Mouse (Mus musculus) left cerebral cortex, adult 9 months (tissue): ENCODE measurements around the gene Unc5b.

Experiments
- DNase-seq, 2 experiments: peaks; one replicate each; pipeline ENCODE4 v3.0.0; 2022; ENCODE audit warnings: low spot score in 2 of 2

Unc5b gene

DNA sequence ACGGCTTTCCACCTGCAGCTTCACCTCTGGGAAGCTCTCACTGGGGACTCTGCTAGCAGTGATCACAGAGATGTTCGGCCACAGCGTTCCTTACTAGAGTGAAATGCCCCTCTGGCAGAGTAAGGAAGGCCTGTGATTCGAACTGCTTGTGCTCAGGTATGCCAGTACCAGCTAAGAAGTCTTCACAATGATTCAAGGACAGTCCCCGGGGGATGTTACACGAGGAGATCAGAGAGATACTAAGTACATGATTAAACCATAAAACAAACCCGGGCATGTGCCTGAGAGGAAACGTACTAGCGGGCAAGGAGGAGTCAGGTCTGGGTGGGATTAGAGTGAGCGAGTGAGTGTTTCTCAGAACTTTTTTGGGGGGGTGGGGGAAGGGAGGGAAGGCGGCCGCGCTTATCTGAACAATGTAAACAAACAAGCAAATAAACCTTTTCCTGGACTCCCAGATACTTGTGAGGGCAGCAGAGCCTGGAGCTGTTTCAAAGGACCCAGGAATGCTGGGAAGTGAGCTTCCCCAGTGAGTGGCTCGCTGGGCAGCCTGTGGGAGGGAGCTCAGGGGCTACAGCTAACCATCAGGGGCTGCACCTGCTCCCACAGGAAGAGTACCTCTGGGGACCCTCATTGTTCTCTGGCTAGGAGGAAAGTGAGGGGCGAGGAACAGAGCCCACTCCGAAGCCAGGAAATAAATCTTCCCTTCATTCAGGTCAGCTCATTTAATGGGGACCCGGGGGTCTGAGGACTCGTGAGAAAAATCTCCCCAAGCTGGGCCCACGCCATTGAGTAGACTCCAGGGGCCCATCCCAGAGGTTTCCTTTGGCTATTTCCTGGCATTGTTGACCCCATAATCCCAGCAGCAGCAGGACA, 30.9 kb downstream of the Unc5b start:
- no peak for DNase-seq

DNA sequence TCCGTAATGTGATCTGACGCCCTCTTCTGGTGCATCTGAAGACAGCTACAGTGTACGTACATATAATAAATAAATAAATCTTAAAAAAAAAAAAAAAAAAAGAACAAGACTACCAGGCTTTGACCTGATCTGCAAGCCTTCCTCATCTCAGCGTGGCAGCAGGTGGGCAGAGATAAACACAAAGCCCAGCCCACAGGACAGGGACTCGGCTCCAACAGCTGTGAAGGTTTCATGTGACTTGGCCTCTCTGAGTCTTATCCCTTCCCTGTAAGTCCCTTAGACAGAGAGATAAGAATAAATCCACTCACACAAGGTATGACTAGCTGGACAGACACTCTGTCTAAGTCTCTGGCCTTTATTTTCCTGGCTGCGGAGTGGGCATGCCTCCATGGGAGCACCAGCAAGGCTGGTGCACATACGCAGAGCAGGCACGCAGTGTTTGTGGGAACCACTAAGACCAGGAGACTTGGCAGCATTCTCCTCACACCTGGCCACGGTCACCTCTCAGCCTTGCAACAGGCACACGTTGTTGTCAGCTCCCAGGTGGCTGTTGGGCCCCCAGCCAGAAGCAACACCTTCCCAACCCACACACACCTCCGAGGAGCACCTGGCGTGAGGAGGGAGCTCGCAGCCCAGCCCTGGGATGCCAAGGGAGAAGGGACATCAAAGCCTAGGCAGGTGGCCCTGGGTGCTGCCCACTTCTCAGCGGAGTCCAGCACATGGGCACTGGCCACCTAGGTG, 33.5 kb downstream of the Unc5b start:
- no peak for DNase-seq

DNA sequence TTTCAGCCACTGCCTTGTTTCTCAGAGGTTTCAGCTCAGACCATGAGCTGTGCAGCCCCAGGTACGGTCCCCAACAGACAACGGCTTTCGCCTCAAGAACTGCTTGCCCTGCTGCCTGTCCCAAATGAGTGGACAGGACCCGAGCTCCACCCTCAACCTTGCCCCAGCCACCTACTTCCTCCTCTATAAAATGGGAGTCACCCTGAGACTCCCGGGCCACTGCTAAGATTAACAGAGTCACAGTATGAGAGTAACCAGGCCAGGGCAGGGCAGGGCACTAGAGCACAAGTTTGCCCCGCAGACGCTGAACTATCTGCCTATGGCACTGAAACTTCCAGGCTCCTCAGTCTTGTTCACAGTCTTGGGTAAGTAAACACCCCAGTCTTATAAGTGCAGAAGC, 34.9 kb downstream of the Unc5b start:
- DNase-seq, result no peak

DNA sequence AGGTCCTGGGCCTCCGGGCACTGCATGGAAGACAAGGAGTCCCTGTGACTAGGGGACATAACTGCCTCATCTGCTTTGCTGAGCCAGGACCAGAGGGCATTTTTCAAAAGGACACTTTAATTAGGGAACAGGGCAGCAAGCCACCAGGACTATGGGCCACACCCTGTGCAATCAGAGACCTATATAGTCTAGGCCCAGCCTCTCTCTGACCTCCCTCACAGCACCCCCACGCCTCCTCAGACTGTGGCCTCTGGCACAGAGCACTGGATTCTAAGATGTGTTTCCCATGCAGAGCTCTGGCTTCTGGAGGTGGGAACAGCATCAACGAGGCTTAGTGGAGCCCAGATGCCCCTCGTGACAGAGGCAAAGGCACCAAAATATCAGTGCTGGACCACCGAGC, 35.4 kb downstream of the Unc5b start:
- no peak for DNase-seq

DNA sequence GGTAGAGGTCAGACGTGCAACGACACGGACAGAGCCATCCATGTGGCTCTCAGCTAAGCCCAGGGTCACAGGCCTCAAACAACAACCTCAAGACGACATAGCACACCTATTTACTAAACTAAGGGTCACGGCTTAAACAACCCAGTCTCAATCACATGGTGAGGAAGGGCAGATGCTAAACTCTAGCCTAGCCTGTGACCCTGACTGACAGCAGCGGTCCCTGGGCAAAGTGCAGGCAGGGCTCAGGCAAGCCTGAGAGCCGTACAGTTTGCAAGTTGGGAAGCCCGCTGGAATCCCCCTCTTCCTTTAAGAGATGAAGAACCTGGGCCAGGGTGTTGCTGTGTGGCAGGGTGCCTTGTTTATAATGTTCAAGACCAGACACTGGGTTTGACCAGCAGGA, 36.6 kb downstream of the Unc5b start:
- no peak for DNase-seq

DNA sequence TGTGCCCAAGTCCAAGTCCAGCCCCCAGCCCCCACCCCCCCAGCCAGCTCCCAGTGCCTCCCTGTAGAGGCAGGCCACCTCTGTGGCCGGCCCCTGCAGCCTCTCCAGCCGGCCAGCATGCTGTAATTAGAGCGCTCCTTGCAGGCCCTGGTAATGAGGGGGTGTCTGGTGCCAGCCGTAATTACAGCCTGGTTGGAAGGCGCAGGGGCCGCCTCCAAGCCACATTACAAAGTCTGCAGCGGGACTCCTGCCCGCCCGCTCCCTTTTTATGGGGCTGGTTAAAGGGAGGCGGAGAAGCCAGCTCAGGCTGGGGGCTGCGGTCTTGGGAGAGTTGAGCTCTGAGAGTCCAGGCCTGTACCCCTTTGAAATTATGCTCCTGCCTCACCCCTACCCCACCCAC, 37.0 kb downstream of the Unc5b start:
- DNase-seq, result peak in 1 of 2 experiments; percentile 21

DNA sequence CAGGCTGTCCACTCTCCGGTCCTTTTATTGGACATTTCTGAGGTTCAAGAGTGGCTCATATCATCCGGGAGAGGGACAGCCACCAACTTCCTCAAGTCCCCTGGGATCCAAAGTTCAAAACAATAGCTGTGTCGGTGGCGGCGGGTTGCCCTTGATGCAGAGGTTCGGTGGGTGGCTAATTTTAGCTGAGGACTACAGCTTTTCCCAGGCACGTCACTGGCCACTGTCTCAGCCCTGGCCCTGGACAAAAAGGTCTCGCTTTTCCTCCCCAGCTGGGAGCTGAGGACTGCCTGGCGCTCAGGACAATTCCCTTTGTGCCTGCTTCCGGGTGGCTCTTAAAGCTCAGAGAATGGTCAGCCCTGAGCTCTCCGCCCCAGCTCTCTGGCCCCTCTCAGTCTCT, 38.5 kb downstream of the Unc5b start:
- no peak for DNase-seq

DNA sequence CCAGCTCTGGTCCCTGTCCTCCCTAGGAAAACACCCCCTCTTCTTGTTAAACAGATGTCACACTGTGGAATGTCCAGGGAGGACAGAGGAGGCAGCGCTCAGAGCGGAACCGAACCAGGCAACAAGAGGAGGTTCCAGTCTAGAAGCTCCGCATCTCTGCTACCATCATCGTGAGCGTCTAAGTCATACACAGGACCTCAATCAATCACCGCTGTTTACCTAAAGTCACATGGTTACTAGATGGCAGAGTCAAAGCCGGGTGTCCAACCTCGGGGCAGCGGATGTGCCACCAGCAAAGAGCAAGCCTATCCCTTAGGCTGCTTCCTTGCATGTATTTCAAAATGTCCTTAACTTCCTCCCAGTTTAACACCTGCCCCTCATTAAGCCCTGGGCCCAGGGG, 39.0 kb downstream of the Unc5b start:
- no peak for DNase-seq

DNA sequence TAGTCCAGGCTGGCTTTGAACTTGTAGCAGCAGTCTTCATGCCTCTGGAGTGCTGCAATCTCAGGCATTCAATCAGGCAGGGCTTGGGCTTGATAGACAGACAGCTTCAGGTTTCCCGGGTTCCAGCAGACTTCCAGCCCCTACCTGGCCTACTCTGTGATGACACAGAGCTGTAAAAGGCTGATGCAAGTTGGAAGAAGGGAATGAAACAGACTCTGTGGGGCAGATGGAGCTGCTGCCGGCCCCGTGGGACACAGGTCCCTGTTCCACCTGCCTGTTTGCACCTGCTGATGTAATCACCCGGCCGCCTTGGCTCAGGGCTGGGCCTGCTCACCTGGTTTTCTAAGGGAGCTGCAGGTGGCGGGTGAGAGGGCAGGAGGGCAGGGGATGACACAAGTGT, 40.5 kb downstream of the Unc5b start:
- DNase-seq, result no peak

DNA sequence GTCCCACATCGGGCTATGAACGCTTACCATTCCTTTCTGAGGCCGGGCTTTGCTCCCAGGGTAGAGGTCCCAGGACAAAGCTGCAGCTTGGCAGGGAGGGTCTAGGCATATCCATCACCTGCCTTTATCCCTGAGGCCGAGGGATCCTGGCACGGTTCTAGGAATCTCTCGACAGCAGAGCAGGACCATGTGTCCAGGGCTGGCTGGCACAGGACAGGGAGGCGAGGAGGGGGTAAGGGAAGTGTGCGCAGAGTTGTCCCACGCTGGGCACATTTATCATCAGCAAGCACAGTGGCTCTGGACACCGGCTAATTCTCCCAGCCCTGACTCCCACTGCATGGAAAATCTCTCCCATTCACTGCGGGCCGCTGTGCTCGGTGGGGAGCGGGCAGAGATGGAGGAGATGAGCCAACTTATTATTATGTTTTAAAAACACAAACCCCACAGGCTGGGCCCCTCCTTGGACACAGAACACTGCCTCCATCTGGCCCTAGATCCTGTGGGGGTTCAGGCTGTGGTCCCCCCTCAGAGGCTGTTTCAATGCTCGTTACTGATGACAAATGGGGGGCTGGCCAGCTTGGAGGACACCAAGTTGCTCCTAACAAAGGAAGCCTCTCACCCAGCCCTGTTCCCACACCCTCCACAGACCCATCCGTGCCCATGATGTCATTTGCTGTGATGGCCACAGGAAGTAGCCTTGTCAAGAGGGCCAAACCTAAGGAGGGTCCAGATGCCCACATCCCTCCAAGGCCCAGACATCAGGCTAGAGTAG, 43.9 kb downstream of the Unc5b start:
- peak in 1 of 2 experiments; percentile 12 for DNase-seq

DNA sequence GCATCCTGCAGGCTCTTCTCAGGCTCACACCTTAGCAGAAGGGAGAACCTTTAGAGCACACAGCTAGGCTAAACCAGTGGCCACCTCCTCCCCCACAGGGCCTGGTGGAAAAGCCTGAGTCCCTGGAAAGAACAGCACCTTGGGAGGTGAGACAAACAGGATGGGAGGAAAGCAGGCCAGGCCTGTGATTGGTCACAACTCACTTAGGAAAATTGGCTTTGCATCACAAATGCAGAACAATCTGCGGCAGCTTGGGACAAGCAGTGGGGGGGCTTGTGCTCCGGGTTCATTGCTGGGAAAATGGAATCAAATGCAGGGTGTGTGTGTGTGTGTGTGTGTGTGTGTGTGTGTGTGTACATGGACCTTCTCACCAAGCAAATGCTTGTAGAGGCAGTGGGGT, 47.8 kb downstream of the Unc5b start:
- DNase-seq, result no peak

DNA sequence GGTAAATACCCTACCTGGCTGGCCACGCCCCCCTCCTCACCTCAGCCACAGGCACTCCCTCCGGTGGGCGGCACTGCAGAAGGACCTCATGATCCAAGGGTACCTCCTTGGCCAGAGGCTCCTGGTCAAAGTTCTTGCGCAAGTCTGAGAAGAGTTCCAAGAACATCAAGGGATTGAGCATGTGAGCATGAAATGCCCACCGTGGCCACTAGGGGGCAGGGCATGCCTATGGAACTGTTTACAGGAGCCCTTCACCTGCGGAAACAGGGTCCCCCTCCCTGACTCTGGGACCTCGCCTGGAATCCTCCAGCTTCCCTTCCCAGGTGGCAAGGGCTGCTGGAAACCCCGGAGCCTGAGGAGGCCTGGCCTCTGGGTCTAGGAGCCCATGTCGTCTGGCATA, 51.8 kb downstream of the Unc5b start:
- peak in 1 of 2 experiments; percentile 73 for DNase-seq

DNA sequence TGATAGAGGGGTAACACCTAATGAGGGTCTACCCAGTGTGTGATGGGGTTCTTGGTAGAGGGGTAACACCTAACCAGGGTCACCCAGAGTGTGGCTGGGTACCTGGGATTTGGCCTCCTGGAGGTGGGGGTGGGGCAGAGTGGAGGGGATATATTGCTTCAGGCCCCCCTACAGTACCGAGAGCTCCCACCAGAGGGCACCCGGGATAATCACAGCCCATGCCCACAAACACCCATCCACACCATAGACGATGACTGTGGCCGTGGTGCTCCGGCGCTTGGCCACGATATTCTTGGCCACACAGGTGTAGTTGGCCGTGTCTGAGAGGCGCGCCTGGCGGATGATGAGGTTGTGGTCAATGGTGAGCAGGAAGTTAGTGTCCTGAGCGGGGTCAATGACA, 52.8 kb downstream of the Unc5b start:
- peak in 1 of 2 experiments; percentile 36 for DNase-seq

DNA sequence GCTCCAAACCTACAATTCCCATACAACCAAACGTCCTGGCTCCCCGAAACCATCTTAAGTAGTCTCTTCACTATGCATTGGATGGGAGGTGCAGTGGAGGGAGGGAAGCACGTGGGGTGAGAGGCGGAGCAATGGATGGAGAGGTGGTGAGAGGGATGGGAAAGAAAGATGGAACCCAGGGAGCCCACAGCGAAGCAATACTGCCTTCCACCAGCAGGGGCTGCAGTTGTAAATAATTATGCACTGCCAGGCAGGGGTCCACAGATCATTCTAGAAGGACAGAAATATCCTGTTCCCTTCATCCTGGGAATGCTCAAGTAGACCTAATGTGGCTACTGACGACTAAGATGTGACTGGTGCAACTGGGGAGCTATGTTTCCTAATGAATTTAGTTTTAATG, 55.9 kb downstream of the Unc5b start:
- no peak for DNase-seq

DNA sequence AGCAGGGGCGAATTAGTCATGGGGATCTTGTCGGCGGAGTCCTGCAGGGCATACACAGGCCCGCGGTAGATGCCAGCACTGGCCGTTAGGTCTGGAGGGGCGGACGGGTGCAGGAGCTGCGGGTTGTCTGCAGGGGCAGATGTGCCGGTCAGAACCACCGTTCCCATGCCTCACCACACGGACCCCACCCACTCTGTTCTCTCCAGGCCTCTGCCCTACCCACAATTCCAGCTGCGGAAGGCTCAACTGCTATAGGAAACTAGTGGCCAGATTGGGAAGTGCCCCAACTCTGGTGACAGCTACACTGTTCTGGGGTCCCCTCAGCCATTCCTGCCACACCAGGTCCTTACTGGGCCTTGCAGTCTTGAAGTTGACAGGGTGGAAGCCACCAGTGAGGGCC, 56.8 kb downstream of the Unc5b start:
- no peak for DNase-seq

DNA sequence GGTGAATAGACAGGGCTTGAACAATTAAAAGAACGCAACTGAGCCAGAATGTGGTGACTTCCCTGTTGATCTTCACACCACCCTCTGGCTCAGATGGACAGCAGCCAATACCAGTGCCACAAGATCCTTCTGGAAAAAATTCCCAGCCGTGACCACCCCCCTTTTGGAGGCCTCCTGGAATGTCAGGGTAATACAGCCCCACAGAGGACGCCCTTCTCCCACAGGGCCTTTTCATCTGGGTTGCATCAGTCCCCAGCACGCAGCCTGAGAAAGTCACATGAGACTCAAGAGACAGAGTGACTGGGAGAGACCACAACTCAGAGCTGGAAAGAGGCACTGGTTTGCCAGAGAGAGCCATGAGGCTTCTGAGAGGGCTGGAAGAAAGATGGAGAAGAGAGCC, 60.5 kb downstream of the Unc5b start:
- DNase-seq, result no peak

DNA sequence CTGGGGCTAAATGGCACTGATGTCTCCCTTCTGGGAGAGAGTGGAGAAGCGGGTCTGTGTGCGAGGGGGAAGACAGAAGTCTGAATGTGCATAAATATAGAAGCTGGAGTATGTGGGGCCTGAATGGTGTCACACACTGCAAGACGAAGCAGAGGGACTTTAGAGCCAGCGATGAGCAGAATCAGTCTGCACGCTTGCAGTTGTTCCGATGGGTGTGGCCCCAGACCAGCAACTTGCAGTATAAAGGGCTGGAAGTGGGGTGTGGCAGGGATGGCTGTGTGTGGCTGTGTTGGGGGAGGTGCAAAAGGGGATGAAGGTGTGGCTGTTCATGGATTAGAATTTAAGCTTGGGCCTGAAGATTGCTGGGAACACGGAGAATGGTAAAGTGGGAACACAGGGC, 62.8 kb downstream of the Unc5b start:
- no peak for DNase-seq

DNA sequence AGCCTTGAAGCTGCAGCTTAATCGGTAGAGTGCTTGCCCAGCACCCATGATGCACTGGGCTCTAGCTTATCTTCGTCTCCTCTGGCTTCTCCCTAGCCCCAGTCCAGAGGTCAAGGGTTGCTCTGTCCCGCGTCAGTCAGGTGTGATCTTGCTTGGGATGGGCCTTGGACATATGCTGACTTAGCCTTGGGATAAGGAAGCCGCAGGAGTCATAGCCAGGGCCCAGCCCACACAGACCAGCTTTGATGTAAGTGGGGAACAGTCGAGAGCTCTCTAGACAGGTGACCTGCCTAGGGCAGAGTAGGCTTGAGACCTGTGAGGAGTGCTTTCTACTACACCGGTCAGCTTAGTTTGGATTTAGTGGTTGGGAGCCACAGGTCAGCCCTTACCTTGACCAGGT, 64.0 kb downstream of the Unc5b start:
- no peak for DNase-seq

DNA sequence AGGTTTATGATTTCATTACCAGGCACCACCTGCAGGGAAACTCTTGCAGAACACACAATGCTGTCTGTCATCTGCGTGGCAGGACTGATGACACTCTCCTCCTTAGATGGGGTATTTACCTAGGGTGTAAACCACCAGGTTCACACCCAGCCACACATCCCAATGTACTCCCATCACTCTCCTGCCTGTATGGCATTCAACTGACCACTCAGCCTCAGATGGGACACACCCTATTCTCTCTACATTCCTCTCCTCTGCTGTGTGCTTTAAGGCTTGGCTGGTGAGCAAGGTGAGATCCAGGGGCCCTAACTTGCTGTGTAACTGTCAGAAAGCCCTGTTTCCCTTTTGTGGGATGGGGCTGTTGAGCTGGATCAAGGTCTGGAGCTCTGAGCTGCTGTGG, 69.3 kb downstream of the Unc5b start:
- DNase-seq, result no peak

DNA sequence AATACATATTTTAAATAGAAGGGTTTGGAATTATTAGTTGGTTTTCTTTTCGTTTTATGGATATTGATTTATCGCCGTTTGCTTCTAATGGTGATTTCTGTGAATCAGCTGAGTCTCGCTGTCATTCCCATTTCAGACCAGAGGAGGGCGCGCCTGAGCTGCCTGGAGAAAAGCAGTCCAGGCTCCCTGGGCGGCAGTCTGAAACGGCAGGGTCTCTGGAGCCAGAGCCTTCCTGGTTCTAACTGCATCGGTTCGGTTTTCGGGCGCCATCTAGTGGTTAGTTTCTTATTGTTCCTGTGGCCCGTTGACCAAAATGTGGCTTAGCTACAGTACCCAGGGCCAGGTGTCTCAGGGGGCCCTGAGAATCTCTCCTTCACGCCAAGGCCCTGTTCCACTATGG, 71.0 kb downstream of the Unc5b start:
- DNase-seq, result peak; percentile 69 to 95

DNA sequence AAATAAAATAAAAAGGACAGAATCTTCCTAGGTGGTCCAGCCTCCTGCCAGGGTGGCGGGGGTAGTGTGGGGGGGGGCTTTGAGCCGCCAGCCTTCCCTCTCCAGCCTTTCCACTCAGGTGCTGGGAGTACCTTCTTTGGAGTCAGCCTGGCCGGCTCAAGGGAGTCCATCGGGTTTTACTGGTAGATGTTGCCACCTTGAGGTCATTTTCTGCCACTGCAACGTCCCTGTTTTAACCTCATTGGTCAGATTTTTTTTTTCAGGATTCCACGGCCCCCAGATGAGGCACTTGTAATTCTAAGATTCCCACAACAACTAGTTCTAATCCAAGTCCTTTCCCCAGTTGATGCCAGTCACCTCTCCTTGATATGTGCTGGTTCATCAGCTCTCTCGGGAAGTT, 74.4 kb downstream of the Unc5b start:
- peak in 1 of 2 experiments; percentile 73 for DNase-seq

DNA sequence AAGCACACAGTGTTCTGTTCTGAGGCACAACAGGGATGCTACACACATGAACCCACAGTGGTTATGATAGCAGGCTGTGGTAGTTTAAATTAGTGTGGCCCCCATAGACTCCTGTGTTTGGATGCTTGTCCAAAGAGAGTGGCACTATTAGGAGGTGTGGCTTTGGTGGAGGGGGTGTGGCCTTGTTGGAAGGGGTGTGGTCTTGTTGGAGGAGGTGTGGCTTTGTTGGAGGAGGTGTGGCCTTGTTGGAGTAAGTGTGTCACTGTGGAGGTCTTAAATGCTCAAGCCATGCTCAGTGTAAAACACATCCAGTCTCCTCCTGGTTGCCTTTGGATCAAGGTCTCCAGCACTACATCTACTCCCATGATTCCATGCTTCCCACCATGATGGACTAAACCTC, 75.2 kb downstream of the Unc5b start:
- DNase-seq, result no peak

DNA sequence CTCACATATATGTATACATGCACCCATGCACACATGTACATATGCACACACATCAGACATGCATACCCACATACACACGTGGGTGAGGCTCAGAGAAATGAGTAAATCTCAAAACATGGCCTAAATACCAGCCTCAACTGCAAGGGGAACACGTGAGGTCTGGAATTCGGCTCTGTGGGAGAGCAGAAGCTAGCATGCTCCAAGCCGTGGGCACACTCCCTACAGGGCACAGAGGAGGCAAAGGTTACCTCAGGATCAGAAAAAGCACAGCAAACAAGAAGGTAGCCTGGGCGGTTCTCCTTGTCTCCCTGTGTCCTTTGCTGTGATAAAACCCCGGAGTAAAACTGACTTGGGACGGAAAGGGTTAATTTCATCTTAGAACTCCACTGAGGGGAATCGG, 77.4 kb downstream of the Unc5b start:
- no peak for DNase-seq
